Mouse (Mus musculus): ENCODE measurements around the gene Gm10974. TPM values are rescaled to one million over a fixed set of nuclear protein-coding genes. Genes with fewer than 3 reads are reported as not detected.

Gm10974 gene
- total and polyA plus RNA-seq, 3 experiments, result not detected

- H3K4me3 ChIP-seq (replicated peaks in 1 of 3; ENCODE audit: low read depth in 2 of 3, low read length in 2 of 3, poor library complexity in 1 of 3), result no peak overlapping the region
- DNase-seq (ENCODE audit: extremely low read depth), result peak; percentile 33
- H3K36me3 ChIP-seq (replicated peaks in 1 of 2; ENCODE audit: control insufficient read depth in 1 of 2, insufficient read depth in 1 of 2, low read length in 1 of 2), result peaks cover 32 to 70% of the 10 kb centered on the region in 2 experiments
- no peak overlapping the region for H3K27ac ChIP-seq (ENCODE audit: insufficient read depth, low read depth)
- H3K9ac ChIP-seq (ENCODE audit: insufficient read depth, low read depth), result no peak overlapping the region
- dilution Hi-C loops (cut with MboI; ENCODE audit: extremely low pct_ligation_motif_present, extremely low pct_unique_long_range_greater_than_20kb, low sequenced_read_pairs), result no loop called here
- no peak overlapping the region for H3K4me2 ChIP-seq (ENCODE audit: insufficient read depth, low read depth, poor library complexity, severe bottlenecking)
- H3K79me2 ChIP-seq (replicated peaks; ENCODE audit: control insufficient read depth, extremely low read depth, insufficient read depth, poor library complexity, severe bottlenecking), result no peaks in the 10 kb centered on the region
- no peaks in the 10 kb centered on the region for H3K27me3 ChIP-seq (replicated peaks)
- no peaks in the 10 kb centered on the region for H3K9me3 ChIP-seq (replicated peaks; ENCODE audit: low read length)
- TF ChIP-seq ZKSCAN1 (IDR thresholded peaks at IDR 0.05; ENCODE audit: borderline replicate concordance, low read depth, low read length), result no peak
- TF ChIP-seq CTCF (conservative IDR thresholded peaks at IDR 0.05 in 1 of 2, IDR thresholded peaks at IDR 0.05 in 1 of 2; ENCODE audit: low read depth in 2 of 2, low read length in 2 of 2), result no peak
- no peaks in the 10 kb centered on the region for H3K4me1 ChIP-seq (ENCODE audit: control insufficient read depth in 1 of 2, insufficient read depth in 2 of 2)
- in situ Hi-C loops (cut with MboI; ENCODE audit: low pct_ligation_motif_present, low pct_unique_long_range_greater_than_20kb, low sequenced_read_pairs), result no loop called here
Measured at GRCm38 (mm10) chr7:66333906-66334500, 31.7 kb upstream of the Gm10974 start.

GRCm38 (mm10) chr7:66336955-66337354 is 28.8 kb upstream of the Gm10974 start:
- TF ChIP-seq TBP (conservative IDR thresholded peaks at IDR 0.05; ENCODE audit: low read depth, low read length) (no peak), NELFE (IDR thresholded peaks at IDR 0.05; ENCODE audit: low read depth, low read length) (no peak), CHD2 (IDR thresholded peaks at IDR 0.05; ENCODE audit: low read length) (no peak), ZC3H11A (IDR thresholded peaks at IDR 0.05; ENCODE audit: low read depth, low read length) (no peak)
- H3K9ac ChIP-seq (ENCODE audit: insufficient read depth, low read depth), result no peak overlapping the region
- DNase-seq (ENCODE audit: extremely low read depth), result no peak
- no peak overlapping the region for H3K27ac ChIP-seq (ENCODE audit: insufficient read depth, low read depth)
- no peaks in the 10 kb centered on the region for H3K4me1 ChIP-seq (ENCODE audit: control insufficient read depth in 1 of 2, insufficient read depth in 2 of 2)
- no peak overlapping the region for H3K4me3 ChIP-seq (replicated peaks in 1 of 3; ENCODE audit: low read depth in 2 of 3, low read length in 2 of 3, poor library complexity in 1 of 3)
- in situ Hi-C loops (cut with MboI; ENCODE audit: low pct_ligation_motif_present, low pct_unique_long_range_greater_than_20kb, low sequenced_read_pairs) (no loop called here), dilution Hi-C loops (cut with MboI; ENCODE audit: extremely low pct_ligation_motif_present, extremely low pct_unique_long_range_greater_than_20kb, low sequenced_read_pairs) (no loop called here)
- no peaks in the 10 kb centered on the region for H3K9me3 ChIP-seq (replicated peaks; ENCODE audit: low read length)
- no peak overlapping the region for H3K4me2 ChIP-seq (ENCODE audit: insufficient read depth, low read depth, poor library complexity, severe bottlenecking)
- H3K36me3 ChIP-seq (replicated peaks in 1 of 2; ENCODE audit: control insufficient read depth in 1 of 2, insufficient read depth in 1 of 2, low read length in 1 of 2), result peaks cover 25 to 75% of the 10 kb centered on the region in 2 experiments
- no peaks in the 10 kb centered on the region for H3K79me2 ChIP-seq (replicated peaks; ENCODE audit: control insufficient read depth, extremely low read depth, insufficient read depth, poor library complexity, severe bottlenecking)
- H3K27me3 ChIP-seq (replicated peaks), result no peaks in the 10 kb centered on the region

GRCm38 (mm10) chr7:66339625-66340024 is 26.1 kb upstream of the Gm10974 start:
- TF ChIP-seq RCOR1 (conservative IDR thresholded peaks at IDR 0.05; ENCODE audit: low read depth, low read length) (no peak), ELF1 (IDR thresholded peaks at IDR 0.05; ENCODE audit: low read depth, low read length) (no peak), EP300 (IDR thresholded peaks at IDR 0.05; ENCODE audit: low read length) (no peak), JUND (conservative IDR thresholded peaks at IDR 0.05; ENCODE audit: low read depth, low read length) (no peak), JUN (IDR thresholded peaks at IDR 0.05; ENCODE audit: insufficient read depth, low read depth, low read length) (no peak), TBP (conservative IDR thresholded peaks at IDR 0.05; ENCODE audit: low read depth, low read length) (no peak), CTCF (conservative IDR thresholded peaks at IDR 0.05 in 1 of 2, IDR thresholded peaks at IDR 0.05 in 1 of 2; ENCODE audit: low read depth in 2 of 2, low read length in 2 of 2) (no peak)
- Histone ChIP-seq H3K4me1 (ENCODE audit: control insufficient read depth in 1 of 2, insufficient read depth in 2 of 2) (peaks cover 0 to 12% of the 10 kb centered on the region in 2 experiments; a peak in 2 of 4 replicates), H3K27ac (ENCODE audit: insufficient read depth, low read depth) (no peak overlapping the region), H3K4me2 (ENCODE audit: insufficient read depth, low read depth, poor library complexity, severe bottlenecking) (no peak overlapping the region), H3K36me3 (replicated peaks in 1 of 2; ENCODE audit: control insufficient read depth in 1 of 2, insufficient read depth in 1 of 2, low read length in 1 of 2) (peaks cover 9 to 63% of the 10 kb centered on the region in 2 experiments), H3K27me3 (replicated peaks) (no peaks in the 10 kb centered on the region), H3K79me2 (replicated peaks; ENCODE audit: control insufficient read depth, extremely low read depth, insufficient read depth, poor library complexity, severe bottlenecking) (no peaks in the 10 kb centered on the region), H3K9me3 (replicated peaks; ENCODE audit: low read length) (no peaks in the 10 kb centered on the region), H3K4me3 (replicated peaks in 1 of 3; ENCODE audit: low read depth in 2 of 3, low read length in 2 of 3, poor library complexity in 1 of 3) (no peak overlapping the region), H3K9ac (ENCODE audit: insufficient read depth, low read depth) (no peak overlapping the region)
- dilution Hi-C loops (cut with MboI; ENCODE audit: extremely low pct_ligation_motif_present, extremely low pct_unique_long_range_greater_than_20kb, low sequenced_read_pairs), result no loop called here
- no peak for DNase-seq (ENCODE audit: extremely low read depth)
- in situ Hi-C loops (cut with MboI; ENCODE audit: low pct_ligation_motif_present, low pct_unique_long_range_greater_than_20kb, low sequenced_read_pairs), result no loop called here

Measured in CH12.LX (cell line).